Mouse (Mus musculus) kidney, embryonic 16.5 days (tissue): Measurements from ENCODE around the gene Ntn4. TPM values are rescaled to one million over a fixed set of nuclear protein-coding genes. Genes with fewer than 3 reads are reported as not detected.

ENCODE experiments used
- ATAC-seq: fragments of 200-750 bp; cut with Nextera tagmentation; 2 replicates; pipeline ENCODE4 v1.8.0; 2017; ENCODE audit warnings: moderate TSS enrichment; ENCODE audit not compliant: low FRiP score, low TSS enrichment
- H3K27ac ChIP-seq: fragments of 300-500 bp; sonication (generic); 2 replicates; pipeline ENCODE4 v1.5.1; 2014; ENCODE audit warnings: low read length
- H3K27me3 ChIP-seq: fragments of 300-500 bp; sonication (generic); 2 replicates; pipeline ENCODE4 v1.6.1; 2014; ENCODE audit warnings: low read length, control low read depth, mixed read lengths; ENCODE audit not compliant: insufficient read depth
- H3K36me3 ChIP-seq: fragments of 300-500 bp; sonication (generic); 2 replicates; pipeline ENCODE4 v1.6.1; 2014; ENCODE audit warnings: low read length, control low read depth, mixed read lengths; ENCODE audit not compliant: insufficient read depth
- H3K4me1 ChIP-seq: fragments of 300-500 bp; sonication (generic); 2 replicates; pipeline ENCODE4 v1.6.1; 2014; ENCODE audit warnings: low read length, control low read depth, mixed read lengths; ENCODE audit not compliant: insufficient read depth
- H3K4me2 ChIP-seq: fragments of 300-500 bp; sonication (generic); replicated peaks from 2 replicates; pipeline ENCODE4 v1.6.1; 2014; ENCODE audit warnings: low read depth, low read length
- H3K4me3 ChIP-seq: fragments of 300-500 bp; sonication (generic); 2 replicates; pipeline ENCODE4 v1.5.1; 2014; ENCODE audit warnings: mild to moderate bottlenecking, low read length
- H3K9ac ChIP-seq: fragments of 300-500 bp; sonication (generic); replicated peaks from 2 replicates; pipeline ENCODE4 v1.6.1; 2014; ENCODE audit warnings: low read length
- H3K9me3 ChIP-seq: fragments of 300-500 bp; sonication (generic); 2 replicates; pipeline ENCODE4 v1.6.1; 2016; ENCODE audit warnings: low read length, control low read depth
- WGBS: fragments of 180-500 bp; shearing (Covaris S2); extraction: QIAGEN DNeasy Blood & Tissue Kit; methylation state at CpG from one replicate; pipeline ENCODE4 v1.1.7; 2014; 5-methylcytosine and 5-hydroxymethylcytosine counted together
- polyA plus RNA-seq: library from polyadenylated mRNA; unstranded; fragments of >200 nt; fragmentation: Nextera tagmentation; extraction: Ambion mirVana; gene quantifications from 2 replicates; pipeline ENCODE4 v1.2.1, GENCODE M21; 2015

Ntn4 gene
- polyA plus RNA-seq, 1 experiment from 2014 or later, result 0.59 TPM

- H3K9ac ChIP-seq, result no peak overlapping the region
- H3K36me3 ChIP-seq, result no peaks in the 10 kb centered on the region
- peaks cover 10% of the 10 kb centered on the region for H3K9me3 ChIP-seq
- H3K4me1 ChIP-seq, result no peaks in the 10 kb centered on the region
- no peaks in the 10 kb centered on the region for H3K27me3 ChIP-seq
- ATAC-seq, result no peak
- WGBS, result 100% methylated on average over 1 of the region's 1 CpGs
- H3K4me2 ChIP-seq, result no peak overlapping the region
- H3K4me3 ChIP-seq, result no peak overlapping the region
- no peak overlapping the region for H3K27ac ChIP-seq
Measured at GRCm38 (mm10) chr10:93610896-93611295, 29.6 kb upstream of the Ntn4 start.

DNA sequence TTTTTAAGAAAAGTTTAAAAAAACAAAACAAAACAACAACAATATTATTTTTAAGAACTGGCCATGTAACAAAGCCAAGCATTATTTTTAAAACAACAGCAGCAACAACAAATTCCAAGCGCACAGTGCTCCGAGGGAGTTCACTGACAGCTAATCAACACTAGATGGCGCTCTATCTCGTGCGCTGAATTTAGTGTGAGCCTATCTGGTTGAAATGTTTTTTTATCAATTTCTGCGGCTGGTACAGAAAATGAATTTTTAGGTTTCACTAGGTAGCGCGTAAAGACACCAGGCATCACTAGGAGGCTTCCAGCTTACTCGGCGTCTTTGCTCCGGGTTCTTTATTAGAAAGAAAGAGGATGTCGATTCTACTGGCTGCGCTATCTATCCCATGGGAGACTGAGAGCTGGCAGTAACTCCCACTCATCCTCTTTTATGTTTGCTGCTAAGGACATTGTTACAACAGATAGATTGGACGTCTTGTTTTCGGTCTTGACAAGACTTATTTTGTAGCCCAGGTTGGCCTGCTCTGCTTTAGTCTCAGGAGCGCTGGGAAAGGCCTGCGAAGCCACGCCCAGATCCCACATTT is 29.0 kb upstream of the Ntn4 start:
- Histone ChIP-seq H3K4me2 (no peak overlapping the region), H3K36me3 (no peaks in the 10 kb centered on the region), H3K4me1 (no peaks in the 10 kb centered on the region), H3K9ac (no peak overlapping the region), H3K27ac (no peak overlapping the region), H3K27me3 (no peaks in the 10 kb centered on the region), H3K9me3 (peaks cover 10% of the 10 kb centered on the region), H3K4me3 (no peak overlapping the region)
- ATAC-seq, result no peak
- 50% methylated on average over 18 of the region's 18 CpGs for WGBS

DNA sequence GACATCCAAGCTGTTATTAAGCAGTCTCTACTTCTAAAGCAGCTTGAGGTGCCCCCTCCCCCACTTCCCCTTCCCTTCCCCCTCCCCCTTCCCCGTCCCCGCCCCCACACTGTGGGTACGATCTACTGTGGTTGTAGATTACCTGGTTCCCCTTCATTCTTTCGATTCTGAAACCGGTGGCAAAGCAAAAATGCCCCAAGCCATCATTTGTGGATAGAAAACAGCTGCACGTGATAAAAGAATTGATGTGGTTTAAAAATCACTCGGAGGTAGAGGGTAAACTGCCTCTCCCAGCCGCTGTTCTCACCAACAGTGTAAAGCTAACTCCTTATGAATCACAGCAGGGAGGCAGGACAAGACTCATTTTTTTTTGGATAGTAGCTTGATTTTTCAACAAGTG is 25.6 kb upstream of the Ntn4 start:
- ATAC-seq, result no peak
- no peaks in the 10 kb centered on the region for H3K9me3 ChIP-seq
- no peak overlapping the region for H3K4me2 ChIP-seq
- H3K4me1 ChIP-seq, result no peaks in the 10 kb centered on the region
- H3K9ac ChIP-seq, result no peak overlapping the region
- WGBS, result 58% methylated on average over 8 of the region's 8 CpGs
- H3K27ac ChIP-seq, result no peak overlapping the region
- no peaks in the 10 kb centered on the region for H3K36me3 ChIP-seq
- no peaks in the 10 kb centered on the region for H3K27me3 ChIP-seq
- no peak overlapping the region for H3K4me3 ChIP-seq

DNA sequence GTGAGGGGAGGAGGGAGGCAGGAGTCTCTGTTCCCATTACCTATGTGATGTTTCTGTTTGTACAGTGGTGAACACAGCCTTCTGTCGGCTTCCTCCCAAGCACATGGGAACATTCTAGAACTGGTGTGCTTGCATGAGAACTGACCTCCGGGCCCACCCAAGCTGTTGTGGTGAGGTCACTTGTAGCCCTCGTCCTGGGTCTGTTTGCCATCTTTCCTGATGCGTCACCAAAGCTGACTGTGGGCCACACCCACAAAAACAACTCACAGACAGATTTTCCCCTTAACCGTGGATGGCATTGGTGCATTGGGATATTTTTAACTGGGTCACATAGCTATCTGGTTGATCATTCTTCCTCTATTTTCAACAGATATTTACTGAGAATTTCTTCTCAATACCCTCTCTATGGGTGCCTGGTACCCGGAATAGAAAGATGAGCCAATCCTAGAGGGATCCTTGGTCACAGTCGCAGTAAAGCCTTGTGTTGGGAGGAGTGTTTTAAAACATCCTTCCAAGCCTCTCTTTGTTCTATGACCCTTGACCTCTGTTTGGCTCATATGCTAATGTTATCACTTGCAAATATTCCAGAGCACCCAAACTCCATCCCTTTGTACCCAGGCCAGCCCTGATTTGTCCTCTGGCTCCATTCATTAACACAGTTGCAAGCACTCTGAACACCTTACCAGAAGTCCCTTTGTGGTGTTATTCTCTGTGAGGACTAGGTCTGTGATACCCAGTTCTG is 19.9 kb upstream of the Ntn4 start:
- Histone ChIP-seq H3K4me1 (peaks cover 10% of the 10 kb centered on the region; the same call in 1 of the 2 replicates), H3K27ac (no peak overlapping the region), H3K4me2 (no peak overlapping the region), H3K4me3 (no peak overlapping the region), H3K9ac (no peak overlapping the region), H3K27me3 (no peaks in the 10 kb centered on the region), H3K9me3 (no peaks in the 10 kb centered on the region), H3K36me3 (no peaks in the 10 kb centered on the region)
- 69% methylated on average over 7 of the region's 7 CpGs for WGBS
- 0 out of 2 replicates have a peak, but pooled peaks have one; percentile 15 for ATAC-seq

DNA sequence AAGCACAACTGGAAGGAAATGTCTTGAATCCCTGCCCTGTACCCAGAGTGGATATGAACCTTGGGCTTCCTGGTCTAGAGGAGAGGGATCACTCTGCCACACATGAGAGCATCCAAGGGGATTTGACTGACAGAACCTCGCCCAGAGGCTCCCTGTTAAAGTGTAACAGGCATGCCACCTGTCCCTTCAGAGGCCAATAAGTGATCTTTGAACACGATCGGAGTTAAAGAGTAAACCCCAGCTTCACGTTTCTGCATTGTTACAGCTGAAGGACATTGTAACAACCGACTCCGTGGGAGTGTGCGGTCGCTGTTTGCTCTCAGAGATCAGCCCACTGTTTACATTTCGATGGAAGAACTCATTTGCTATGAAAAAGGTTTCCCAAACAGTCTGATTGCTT is 16.8 kb upstream of the Ntn4 start:
- ATAC-seq, result peak; percentile 96
- H3K27ac ChIP-seq, result peak overlapping the region; percentile 63; the same call in 1 of the 2 replicates
- no peak overlapping the region for H3K9ac ChIP-seq
- H3K4me3 ChIP-seq, result peak overlapping the region; percentile 10; the same call in 1 of the 2 replicates
- no peaks in the 10 kb centered on the region for H3K9me3 ChIP-seq
- H3K4me2 ChIP-seq, result peak overlapping the region; percentile 41
- H3K27me3 ChIP-seq, result no peaks in the 10 kb centered on the region
- peaks cover 10% of the 10 kb centered on the region; the same call in 1 of the 2 replicates for H3K4me1 ChIP-seq
- no peaks in the 10 kb centered on the region for H3K36me3 ChIP-seq
- 13% methylated on average over 9 of the region's 9 CpGs for WGBS

GRCm38 (mm10) chr10:93624151-93624550 is 16.3 kb upstream of the Ntn4 start:
- no peak for ATAC-seq
- H3K4me3 ChIP-seq, result peak overlapping the region; percentile 10; the same call in 1 of the 2 replicates
- peaks cover 10% of the 10 kb centered on the region; the same call in 1 of the 2 replicates for H3K4me1 ChIP-seq
- no peaks in the 10 kb centered on the region for H3K27me3 ChIP-seq
- no peaks in the 10 kb centered on the region for H3K36me3 ChIP-seq
- H3K9me3 ChIP-seq, result no peaks in the 10 kb centered on the region
- 42% methylated on average over 10 of the region's 10 CpGs for WGBS
- peak overlapping the region; percentile 41 for H3K4me2 ChIP-seq
- H3K27ac ChIP-seq, result peak overlapping the region; percentile 63; the same call in 1 of the 2 replicates
- no peak overlapping the region for H3K9ac ChIP-seq

DNA sequence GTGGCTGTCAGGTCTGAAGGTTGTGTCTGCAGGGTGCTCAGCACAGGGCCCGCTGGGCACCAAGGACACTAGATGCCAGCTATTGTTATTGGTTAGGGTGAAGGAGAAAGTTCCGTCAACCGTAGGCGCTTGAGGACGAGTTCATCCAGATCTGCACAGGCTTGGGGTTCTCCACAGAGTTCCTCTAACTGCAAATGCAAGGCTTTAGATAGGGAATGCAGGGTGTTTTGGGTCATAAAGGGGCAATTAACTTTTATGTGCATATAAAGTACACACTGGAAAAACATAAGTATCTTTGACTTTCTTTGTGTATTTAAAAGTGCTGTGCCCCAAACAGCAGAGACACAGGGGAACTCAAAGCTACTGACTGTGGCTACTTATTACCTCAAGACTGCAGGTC is 10.2 kb upstream of the Ntn4 start:
- H3K27ac ChIP-seq, result no peak overlapping the region
- 78% methylated on average over 5 of the region's 5 CpGs for WGBS
- H3K9me3 ChIP-seq, result no peaks in the 10 kb centered on the region; the same call in 1 of the 2 replicates
- no peak overlapping the region for H3K4me2 ChIP-seq
- no peak overlapping the region for H3K9ac ChIP-seq
- no peaks in the 10 kb centered on the region for H3K36me3 ChIP-seq
- H3K27me3 ChIP-seq, result no peaks in the 10 kb centered on the region
- no peak overlapping the region for H3K4me3 ChIP-seq
- H3K4me1 ChIP-seq, result no peaks in the 10 kb centered on the region
- no peak for ATAC-seq

DNA sequence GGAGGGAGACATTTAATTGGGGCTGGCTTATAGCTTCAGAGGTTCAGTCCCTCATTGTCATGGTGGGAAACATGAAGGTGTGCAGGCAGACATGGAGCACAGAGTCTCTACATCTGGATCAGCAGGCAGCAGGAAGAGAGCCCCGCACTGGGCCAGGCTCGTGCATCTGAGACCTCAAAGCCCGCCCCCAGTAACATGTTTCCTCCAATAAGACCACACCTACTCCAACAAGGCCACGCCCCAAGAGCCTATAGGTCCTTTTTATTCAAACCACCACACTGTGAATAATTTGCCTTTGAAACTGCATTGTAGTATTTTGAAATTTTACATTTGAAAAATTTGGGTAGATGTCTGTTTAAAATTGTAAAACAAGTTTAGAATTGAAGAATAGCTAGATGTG is 8.4 kb upstream of the Ntn4 start:
- no peaks in the 10 kb centered on the region; the same call in 1 of the 2 replicates for H3K27me3 ChIP-seq
- no peak overlapping the region for H3K4me3 ChIP-seq
- H3K4me2 ChIP-seq, result no peak overlapping the region
- no peak for ATAC-seq
- H3K4me1 ChIP-seq, result no peaks in the 10 kb centered on the region
- H3K9me3 ChIP-seq, result no peaks in the 10 kb centered on the region; the same call in 1 of the 2 replicates
- no peaks in the 10 kb centered on the region for H3K36me3 ChIP-seq
- WGBS, result 76% methylated on average over 4 of the region's 4 CpGs
- H3K9ac ChIP-seq, result no peak overlapping the region
- H3K27ac ChIP-seq, result no peak overlapping the region

GRCm38 (mm10) chr10:93633563-93633962 is 6.9 kb upstream of the Ntn4 start:
- no peaks in the 10 kb centered on the region for H3K4me1 ChIP-seq
- no peak overlapping the region for H3K9ac ChIP-seq
- 83% methylated on average over 5 of the region's 5 CpGs for WGBS
- no peaks in the 10 kb centered on the region; the same call in 1 of the 2 replicates for H3K9me3 ChIP-seq
- H3K27me3 ChIP-seq, result peaks cover 9% of the 10 kb centered on the region
- H3K4me2 ChIP-seq, result no peak overlapping the region
- no peak for ATAC-seq
- H3K36me3 ChIP-seq, result no peaks in the 10 kb centered on the region
- no peak overlapping the region for H3K4me3 ChIP-seq
- no peak overlapping the region for H3K27ac ChIP-seq

DNA sequence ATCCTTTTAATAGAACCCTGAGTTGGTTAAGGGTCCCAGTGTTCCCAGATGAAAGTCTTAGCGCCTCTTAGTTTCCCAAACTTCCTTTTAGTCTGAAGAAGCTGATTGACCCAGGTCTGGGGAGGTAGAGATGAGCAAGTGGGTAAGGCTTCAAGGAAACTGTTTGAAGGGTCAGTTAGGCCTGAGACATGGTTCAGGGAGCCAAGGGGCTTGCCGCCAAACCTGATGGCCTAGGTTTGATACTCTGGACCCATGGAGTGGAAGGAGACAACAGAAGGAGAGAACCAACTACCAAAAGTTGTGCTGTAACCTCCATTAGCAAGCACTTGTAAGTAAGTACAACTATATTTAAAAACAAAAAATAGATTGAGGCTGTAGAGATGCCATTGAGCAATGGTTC is 6.5 kb upstream of the Ntn4 start:
- WGBS, result 96% methylated on average over 2 of the region's 2 CpGs
- Histone ChIP-seq H3K4me3 (no peak overlapping the region), H3K36me3 (no peaks in the 10 kb centered on the region), H3K9ac (no peak overlapping the region), H3K27ac (no peak overlapping the region), H3K9me3 (no peaks in the 10 kb centered on the region; the same call in 1 of the 2 replicates), H3K27me3 (peaks cover 13% of the 10 kb centered on the region), H3K4me1 (no peaks in the 10 kb centered on the region), H3K4me2 (no peak overlapping the region)
- ATAC-seq, result no peak
